Mouse (Mus musculus) ES-E14 (cell line): ENCODE measurements around the gene Mydgf.

Source experiments
- HCFC1 ChIP-seq: IDR thresholded peaks from 2 replicates; pipeline ENCODE4 v1.6.1; 2012; ENCODE audit warnings: low read length, inconsistent platforms, borderline replicate concordance; ENCODE audit not compliant: insufficient read depth
- MAFK ChIP-seq: IDR thresholded peaks from 2 replicates; pipeline ENCODE4 v1.6.1; 2014; ENCODE audit warnings: mild to moderate bottlenecking, low read depth, low read length, inconsistent platforms; ENCODE audit not compliant: insufficient read depth

GRCm38 (mm10) chr17:56133457-56134363 is 50.0 kb downstream of the Mydgf start:
- TF ChIP-seq MAFK (no peak), HCFC1 (no peak)
